Mouse (Mus musculus) monocyte, adult 5-6 weeks (primary cell): ENCODE results near the gene Frmd4b. TPM values are rescaled to one million over a fixed set of nuclear protein-coding genes. Genes with fewer than 3 reads are reported as not detected.
"Not testable (repeated sequence)": the region's sequence is repeated elsewhere in the genome, so short reads cannot be mapped to it uniquely, and the experiment has no call there.

Experiments
- ATAC-seq: fragments of 153-309, 156-312 bp; replicated peaks from 2 replicates; pipeline ENCODE4 v1.8.0; 2017; ENCODE audit warnings: mild to moderate bottlenecking; ENCODE audit not compliant: low TSS enrichment, insufficient number of reproducible peaks, severe bottlenecking, poor library complexity, low FRiP score
- total RNA-seq: library from RNA; stranded (forward); fragments of 200-1000, 200-491, 200-594 nt; gene quantifications from 3 replicates; pipeline ENCODE4 v1.2.3, GENCODE M21; 2017

The Frmd4b gene
- total RNA-seq, 1 experiment from 2014 or later, result 7.1 TPM

DNA sequence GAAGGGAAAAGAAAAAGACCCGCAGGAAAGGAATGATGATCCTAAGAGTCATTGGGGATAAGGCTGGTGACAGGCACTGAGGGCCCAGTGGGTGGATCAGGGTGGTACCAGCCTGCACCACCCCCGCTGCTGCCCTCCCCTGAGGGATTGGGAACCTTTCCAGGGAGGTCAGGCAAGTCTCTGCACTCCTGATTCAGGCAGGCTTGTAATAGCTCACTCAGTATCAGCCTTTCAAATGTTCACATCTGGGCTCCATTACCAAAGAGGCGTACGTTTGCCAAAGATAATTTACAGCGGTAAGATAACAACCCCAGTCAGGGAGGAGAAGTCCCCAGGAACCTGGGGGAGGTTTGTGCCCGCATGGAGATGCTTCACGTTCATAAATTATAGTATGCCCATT, 212.0 kb downstream of the Frmd4b start:
- no peak for ATAC-seq

DNA sequence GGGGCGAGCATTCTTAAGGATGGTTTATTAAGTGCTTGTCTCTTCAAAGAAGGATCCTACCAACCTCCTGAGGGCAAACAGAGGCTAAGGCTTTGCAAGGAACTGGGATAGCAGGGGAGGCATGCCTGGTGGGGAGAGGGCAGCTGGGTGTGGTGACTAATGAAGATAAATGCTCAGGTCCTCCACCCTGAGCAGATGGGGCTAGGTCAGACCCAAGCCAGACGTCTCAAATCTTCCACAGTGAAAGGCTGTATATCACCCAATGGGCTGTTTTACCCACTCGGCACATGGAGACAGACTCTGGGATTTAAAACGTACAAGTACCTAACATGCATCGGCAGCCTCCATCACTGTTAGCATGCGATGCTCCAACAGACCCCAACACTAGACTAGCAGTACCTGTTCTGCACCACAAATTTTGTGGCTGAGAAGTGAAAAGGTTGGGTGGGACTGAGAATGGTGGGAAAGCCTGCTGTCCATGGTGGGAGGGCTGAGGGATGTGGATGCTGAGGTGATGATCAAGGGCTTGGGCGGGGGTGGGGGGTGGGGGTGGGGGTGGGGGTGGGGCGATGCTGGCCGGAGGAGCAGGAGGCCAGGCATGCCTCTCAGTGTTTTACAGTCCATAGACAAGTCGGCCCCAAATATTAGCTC, 214.4 kb downstream of the Frmd4b start:
- no peak for ATAC-seq

DNA sequence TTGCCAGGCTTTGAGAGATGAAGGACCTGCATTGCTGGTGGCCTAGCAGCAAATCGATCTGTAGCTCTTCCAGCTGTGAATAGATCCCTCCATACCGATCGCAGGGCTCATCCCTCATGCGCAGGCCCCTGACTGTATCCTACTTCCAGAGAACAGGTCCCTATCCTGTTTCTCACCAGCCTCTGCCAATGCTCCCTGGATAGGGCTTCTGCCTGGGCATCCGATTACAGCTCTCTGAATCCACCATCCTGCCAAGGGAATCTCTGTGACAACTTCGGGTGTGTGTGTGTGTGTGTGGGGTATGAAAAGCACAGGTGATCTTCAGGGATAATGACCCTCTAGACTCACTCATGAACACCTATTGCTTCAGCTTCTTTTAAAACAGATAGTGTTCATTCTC, 216.9 kb downstream of the Frmd4b start:
- ATAC-seq, result no peak

DNA sequence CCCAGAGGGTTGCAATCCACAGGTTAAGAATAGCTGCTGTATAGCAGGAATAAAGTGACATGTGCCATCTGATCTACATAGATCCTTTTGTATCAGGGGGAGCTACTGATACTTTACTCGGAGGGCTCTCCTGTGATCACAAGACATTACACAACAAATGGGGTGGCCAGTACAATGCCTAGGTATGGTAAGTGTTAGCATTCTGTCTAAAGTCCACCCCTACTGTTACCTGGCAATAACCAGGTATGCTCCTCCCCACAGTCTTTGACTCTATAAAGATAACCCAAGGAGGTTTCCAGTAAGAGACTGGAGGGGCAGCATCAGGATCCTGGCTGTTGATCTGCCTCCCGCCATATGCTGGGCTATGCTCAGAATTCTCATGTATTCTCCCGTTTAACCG, 219.4 kb downstream of the Frmd4b start:
- no peak for ATAC-seq

DNA sequence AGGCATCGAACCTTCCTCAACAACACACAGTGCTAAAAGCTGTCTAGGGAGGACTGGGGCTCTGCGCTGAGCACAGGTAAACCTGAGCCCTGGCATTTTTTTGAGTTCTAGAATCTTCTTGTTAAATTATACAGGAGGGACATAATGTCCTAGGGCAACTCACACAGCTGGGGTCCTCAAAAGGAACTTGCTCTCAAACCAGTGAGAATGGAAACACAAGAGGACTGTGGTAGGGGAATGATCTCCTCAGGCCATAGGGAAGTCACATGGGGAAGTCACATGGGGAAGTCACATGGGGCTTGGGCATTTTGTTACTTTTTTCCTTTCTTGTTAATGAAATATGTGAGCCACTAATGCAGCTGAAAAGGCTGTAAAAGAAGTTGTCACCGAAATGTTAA, 220.4 kb downstream of the Frmd4b start:
- no peak for ATAC-seq

DNA sequence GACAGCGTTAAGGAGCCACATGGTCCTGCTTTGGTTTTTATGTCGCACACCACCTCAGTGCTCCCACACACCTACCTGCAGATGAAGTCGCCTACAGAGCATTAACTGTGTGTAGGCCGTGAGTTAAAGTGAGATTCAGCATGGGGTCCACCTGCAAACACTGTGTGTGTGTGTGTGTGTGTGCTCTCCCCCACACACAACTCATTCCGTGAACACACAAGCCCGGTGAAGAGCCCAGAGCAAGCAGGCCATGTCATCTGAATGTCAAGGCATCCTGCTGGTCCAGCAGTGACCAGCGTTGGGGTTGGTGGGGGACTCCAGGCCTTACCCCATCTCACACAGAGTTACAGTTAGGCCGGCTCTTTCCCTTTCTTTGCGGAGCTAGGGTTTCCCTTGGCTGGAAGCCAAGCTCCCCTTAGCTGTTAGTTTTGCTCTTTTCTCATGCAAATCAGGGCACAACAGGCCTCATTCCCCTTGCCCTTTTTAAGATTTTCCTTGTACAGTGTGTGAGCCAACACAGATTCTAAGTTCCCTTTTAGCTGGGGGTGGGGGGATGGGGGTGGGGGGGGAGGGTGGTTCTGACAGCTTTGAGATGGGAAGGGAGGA, 220.9 kb downstream of the Frmd4b start:
- ATAC-seq, result no peak

DNA sequence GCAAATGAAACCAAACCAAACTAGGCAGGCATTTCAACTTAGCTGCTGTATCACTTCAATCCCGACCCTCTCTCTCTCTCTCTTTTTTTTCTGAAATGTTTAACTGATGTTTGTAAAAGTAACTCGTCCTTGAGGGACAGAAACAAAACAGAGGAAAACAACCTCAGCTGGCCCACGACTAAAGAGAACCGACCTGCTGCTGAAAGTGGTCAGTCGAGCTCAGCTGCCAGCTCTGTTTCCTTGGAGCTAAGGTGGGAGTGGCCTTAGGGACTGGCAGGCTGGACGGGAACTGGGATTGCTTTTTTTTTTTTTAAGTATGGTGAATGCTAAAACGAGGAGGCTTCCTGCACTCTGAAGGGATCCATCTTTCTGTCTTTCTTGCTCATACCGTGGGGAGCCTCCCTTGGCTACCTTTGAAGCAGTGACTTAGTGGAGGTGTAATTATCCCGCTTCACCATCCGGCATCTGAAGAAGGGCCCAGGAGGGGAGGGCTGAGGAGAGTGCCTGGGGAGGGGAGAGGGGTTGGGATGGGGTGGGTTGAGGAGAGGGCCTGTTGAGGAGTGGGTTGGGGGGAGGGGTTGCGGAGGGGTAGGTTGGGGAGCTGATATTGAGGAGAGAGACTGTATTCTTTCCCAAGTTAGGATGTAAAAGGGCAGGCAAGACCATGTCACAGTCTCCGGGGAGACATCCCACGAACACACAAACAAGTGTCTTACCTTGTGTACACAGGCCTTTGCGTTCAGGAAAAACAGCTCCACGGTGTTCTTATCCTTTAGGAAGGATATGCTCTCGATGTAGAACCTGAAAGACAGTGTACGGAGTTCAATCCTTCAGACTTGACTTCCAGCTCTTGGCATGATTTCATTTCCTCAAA, 221.6 kb downstream of the Frmd4b start:
- ATAC-seq, result no peak

DNA sequence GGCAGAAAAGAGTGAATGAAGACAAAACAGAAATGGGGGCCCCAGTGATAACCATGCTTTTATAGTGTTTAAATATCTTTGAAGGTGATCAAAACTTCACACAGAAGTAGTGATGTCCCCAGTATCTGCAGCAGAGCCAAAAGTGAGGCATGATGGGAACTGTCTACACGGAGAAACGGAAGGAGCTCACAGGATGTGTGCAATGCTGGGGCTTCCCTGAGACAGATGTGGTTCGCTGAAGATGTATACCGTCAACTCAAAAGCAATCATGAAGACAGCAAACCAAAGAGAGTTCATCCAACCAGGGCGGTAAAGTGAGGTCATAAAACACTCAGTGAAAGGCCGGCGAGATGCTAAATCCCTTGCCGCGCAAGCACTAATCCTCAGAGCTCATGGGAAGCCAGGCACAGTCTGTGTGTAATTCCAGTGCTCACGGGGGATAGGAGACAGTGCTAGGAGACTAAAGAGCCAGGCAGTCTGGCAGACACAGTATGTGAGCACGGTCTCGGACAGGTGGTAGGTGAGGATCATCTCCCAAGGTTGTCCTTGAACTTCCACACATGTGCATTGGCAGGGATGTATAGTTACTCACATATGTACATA, 222.8 kb downstream of the Frmd4b start:
- no peak for ATAC-seq

DNA sequence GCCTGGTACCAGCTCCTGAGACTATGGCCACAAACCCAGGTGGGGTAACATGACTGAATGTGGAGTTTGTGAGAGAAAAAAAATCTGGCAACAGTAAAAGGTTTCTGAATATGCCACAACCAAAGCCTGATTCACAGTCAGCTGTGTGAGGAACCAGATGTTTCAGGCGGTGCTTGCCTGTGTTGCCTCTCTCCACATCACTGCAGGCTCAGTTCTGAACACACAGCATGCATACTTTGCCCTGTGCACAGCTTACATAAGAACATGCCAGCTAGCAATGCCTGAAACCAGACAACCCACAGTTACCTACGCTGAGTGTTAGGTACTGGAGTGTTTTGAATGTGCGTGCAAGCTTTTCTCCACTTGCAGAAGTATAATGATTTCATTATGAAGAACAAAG, 224.4 kb downstream of the Frmd4b start:
- no peak for ATAC-seq

DNA sequence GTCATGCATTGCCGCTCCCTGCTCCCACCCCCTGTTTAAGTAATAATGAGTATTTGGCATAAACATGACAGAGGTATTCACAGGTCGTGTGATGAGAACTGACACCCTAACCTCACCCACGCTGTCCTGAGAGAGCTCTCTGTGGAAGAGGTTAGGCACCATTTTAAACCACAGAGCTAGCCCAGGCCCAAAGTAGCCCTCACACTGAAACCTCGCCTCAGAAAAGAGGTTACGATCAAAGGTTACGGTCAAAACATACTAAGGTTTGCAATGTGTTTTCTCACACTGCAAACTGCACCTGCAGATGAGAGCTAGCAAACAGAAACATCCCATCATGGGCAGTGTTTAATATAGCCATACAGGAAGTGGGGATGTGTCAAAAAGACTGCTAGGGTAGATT, 230.0 kb downstream of the Frmd4b start:
- ATAC-seq, result peak; percentile 61; the same call in 1 of the 2 replicates

DNA sequence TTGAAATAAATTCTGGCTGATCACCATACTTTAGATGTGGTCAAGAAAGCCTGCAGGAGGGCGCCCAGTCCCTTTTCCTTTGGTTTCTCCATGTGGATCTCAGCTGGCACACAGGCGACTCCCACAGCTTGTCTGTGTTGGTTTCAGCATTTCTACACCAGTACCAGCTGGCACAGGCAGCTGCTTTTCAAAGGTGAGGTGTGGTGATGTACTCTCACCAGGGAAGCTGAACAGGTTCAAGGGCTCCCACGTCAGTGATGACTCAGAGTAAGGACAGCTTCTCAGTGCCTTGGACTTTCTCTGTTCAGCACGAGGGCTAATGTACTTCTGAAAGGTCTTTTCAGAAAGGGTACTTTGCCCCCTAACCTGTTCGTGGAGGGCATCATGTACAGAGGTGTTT, 232.4 kb downstream of the Frmd4b start:
- ATAC-seq, result no peak

DNA sequence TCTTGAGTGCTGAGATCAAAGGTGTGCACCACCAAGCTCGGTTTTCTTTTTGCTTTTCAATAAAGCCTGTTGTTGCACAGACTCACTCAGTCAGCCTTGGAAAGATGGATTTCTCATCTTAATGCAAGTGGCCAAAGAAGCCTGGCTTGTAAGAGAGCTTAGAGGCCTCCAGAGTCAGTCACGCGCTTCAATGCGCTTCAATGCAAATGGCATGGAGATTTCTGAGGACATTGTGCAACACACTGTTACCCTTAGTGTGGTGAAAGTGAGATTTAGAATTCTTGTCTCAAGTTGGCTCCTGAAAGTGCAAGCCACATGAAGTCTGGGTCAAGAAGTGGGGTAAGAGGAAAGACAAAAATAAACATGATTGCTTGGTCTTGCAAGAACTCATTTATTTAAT, 236.1 kb downstream of the Frmd4b start:
- no peak for ATAC-seq

DNA sequence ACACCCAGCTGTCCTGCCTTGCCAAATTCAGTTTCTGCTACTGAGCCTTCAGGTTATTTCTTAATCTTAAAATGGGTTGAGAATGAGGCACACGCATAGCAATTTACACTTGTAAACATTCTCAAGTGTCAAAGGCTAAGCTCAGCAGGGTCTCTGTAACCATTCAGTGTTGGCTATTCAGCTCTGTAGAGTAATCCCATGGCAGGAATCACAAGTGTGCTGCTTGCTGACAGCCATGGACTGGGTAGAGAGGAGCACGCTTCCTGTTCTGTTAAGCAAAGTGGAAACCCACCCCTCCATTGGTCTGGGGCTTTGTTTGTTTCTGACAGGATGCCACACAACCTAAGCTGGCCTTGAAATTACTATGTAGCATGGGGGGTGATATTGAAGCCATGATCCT, 246.4 kb downstream of the Frmd4b start:
- no peak for ATAC-seq

DNA sequence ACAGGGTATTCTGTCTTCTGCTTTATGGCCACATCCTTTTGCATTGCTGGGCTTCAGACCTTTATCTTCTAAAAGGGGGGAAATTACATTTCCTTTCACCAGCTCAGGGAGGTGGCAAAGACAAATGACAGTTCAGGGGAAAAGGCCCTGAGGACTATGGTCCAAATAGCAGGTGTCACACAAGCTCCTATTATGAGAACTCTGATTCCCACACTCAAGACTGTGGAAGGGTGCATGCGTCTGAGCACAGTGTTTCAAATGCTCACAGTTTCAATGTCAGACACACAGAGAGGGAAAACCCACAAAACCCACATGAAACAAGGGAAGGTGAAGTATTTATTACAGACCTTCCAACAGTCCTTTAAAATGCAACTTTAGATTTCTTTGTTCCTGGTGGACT, 246.9 kb downstream of the Frmd4b start:
- no peak for ATAC-seq

DNA sequence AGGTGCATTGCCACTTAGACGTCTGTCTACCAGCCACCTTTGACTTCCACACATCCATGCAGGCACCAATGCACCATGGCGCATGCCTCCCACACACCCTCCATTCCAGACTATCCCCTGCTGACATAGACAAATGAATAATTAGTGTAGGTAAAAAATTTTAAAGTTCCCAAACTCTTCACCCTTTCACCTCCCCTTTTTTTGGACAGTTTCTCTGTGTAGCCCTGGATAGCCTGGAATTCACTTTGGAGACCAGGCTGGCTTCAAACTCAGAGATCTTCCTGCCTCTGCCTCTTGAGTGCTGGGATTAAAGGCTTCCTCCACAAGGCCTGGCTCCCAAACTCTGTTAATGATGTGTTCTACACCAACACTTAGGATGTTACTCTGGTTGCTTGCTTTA, 253.5 kb downstream of the Frmd4b start:
- no peak for ATAC-seq

DNA sequence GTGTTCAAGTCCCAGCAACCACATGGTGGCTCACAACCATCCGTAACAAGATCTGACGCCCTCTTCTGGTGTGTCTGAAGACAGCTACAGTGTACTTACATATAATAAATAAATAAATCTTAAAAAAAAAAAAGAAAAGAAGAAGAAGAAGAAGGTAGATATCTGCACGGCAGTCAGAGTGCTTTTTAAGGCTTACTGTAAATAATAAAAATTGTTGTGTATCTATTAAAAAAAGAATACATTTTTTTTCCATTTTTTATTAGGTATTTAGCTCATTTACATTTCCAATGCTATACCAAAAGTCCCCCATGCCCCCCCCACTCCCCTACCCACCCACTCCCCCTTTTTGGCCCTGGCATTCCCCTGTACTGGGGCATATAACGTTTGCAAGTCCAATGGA, 259.7 kb downstream of the Frmd4b start:
- not testable (repeated sequence) for ATAC-seq

DNA sequence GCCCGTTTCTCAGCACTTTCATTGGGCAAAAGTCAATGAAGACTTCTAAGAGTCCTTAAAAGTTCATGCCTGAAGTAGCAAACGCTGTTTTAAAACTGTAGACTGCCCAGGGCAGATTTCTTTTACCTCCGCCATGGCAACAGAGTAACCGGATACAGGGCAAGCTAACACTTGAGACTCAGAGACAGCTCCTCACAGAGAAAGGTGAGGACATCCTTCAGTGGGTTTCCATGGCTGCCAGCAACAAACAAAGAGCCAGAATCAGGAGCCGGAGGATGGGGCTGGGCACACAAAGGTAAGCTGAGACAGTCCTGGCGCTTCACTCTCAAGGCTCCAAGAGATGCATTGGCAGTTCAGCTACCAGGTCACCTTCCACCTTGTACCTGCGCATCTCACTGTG, 260.7 kb downstream of the Frmd4b start:
- no peak for ATAC-seq

DNA sequence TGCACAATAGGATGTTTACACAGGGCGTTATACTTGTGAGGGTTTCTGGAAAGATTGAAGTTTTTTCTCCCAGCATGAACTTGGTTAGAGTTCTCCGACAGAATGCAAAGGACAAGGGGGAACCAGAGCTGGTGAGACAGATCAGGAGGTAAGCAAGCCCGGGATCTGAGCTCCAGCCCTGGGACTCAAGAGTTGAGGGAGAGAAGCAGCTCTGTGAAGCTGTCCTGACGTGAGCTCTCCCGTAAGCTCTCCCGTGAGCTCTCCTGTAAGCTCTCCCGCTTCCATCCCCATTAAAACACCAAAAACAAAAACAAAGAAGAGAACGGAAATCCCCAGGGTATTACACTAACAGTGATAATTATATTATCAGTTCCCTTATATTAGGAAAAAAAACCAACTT, 262.2 kb downstream of the Frmd4b start:
- no peak for ATAC-seq

DNA sequence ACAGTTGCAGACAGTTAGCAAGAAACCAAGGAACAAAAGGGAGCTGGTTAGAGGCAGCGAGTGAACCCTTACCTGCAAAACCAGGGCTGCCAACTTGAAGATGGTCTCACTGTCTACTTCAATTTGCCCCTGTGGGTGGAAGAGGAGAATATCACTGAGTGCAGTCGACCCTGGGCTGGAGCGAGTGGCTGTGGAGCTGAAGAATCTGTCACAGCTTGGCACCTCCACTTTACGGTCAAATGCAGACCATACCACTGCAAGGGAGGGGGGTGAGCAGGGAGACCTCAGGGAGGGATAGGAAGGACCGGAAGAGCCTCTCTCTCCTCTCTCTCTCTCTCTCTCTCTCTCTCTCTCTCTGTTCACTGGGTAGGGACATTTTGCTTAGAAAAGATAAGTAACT, 263.4 kb downstream of the Frmd4b start:
- no peak for ATAC-seq

DNA sequence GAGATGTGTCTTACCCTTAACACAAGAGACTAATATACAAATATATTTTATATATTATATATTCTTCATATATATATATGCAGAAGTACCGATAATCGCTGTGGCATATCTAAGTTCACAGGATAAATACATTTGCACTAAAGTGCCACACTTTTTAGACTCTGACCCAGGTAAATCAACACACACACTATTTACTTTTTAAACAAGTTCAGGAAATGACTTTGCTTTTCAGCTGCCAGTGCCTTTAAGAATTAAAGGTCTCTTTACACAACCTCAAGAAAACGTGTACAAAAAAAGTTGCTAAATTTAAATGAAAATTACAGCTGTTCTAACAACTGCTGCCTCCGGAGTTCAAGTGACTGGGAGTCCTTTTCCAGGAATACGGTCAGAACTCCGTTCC, 264.0 kb downstream of the Frmd4b start:
- no peak for ATAC-seq
